Mouse (Mus musculus): ENCODE measurements around the gene Spata7.

DNA sequence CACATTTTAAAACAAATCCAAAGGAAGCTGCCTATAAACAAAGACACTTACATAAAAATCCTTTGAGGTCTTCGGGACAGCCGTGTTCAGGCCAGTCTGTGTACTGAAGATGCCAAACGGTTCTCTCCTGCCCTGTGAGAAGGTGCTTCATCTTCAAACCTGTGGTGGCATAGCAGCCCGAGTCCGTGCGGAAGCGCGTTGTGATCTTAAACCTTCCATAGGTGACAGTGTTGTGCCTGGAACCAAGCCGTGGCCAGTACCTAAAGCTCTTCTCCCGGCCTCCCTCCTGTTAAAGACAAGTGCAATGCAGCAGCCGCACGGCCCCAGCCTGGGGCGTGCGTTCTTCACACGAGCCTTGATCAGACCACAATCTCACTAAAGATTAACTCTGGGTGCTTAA is 51.9 kb downstream of the Spata7 start:
- TF ChIP-seq CTCF (IDR thresholded peaks at IDR 0.05; ENCODE audit: insufficient read depth, low read length) (no peak), POLR2A (IDR thresholded peaks at IDR 0.05; ENCODE audit: borderline replicate concordance, extremely low read depth, low read depth, low read length) (no peak)
